Mouse (Mus musculus): Measurements from ENCODE around the gene Sgip1.

DNA sequence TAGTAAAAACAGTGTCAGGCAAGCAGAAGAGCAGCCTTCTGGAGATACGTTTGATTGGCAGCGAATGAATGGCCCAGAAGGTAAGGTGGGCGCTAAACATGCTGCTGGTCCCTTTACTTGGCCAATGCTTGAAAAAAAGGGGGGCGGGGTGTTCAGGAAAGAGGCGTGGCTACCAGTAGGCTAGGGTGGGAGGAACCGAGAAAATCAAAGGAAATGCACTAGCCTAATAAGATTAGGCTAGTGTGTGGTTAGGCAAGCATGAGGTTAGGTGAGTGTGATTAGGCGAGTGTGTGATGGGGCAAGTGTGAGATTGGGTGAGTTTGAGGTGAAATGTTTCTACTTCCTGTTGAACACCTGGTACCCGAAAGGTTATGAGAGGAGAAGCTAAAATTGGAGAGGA, at the start of gene Sgip1:
- no peak for TF ChIP-seq CTCF (conservative IDR thresholded peaks at IDR 0.05; ENCODE audit: low read length)
- no peak for TF ChIP-seq NANOG (IDR thresholded peaks at IDR 0.05; ENCODE audit: borderline replicate concordance, low read length)
- no peak for TF ChIP-seq POU5F1 (IDR thresholded peaks at IDR 0.05; ENCODE audit: borderline replicate concordance, low read length)
